Mouse (Mus musculus) bone marrow, adult 2 months (tissue): ENCODE data around the gene Irs2.

Experiments
- CTCF ChIP-seq: fragments of 200-500 bp; IDR thresholded peaks from 2 replicates; pipeline ENCODE4 v1.5.1; 2011; ENCODE audit warnings: low read length, control low read depth; ENCODE audit not compliant: control insufficient read depth, insufficient read depth
- POLR2A ChIP-seq: fragments of 200-500 bp; IDR thresholded peaks from 2 replicates; pipeline ENCODE4 v1.6.1; 2011; ENCODE audit warnings: low read depth, mild to moderate bottlenecking, control low read depth, low read length, borderline replicate concordance; ENCODE audit not compliant: control insufficient read depth

DNA sequence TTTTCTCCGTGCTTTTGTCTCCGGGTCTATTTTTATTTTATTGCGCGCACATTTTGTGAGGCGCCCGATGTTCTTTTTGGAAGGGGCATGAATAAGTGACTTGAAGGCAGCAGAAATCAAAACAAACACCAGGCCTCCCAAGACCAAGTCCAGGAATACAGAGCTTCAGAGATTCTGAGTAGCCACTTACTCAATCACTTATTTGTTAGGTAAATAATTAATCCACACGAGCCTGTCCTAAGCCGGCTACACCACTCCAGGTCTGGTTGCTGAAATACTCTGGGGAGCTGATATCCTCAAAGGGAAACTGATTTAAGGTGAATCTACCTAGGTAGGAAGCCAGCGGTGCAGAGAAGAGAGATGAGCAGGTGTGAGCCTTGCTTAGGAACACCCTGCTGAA, 71.6 kb downstream of the Irs2 start:
- TF ChIP-seq POLR2A (no peak), CTCF (no peak)
